Mouse (Mus musculus) stomach, postnatal 0 days (tissue): ENCODE measurements around the gene Rassf8.

Experiments
- CTCF ChIP-seq: IDR thresholded peaks from 2 replicates; pipeline ENCODE4 v1.5.1; 2016; ENCODE audit warnings: antibody characterized with exemption, low read depth, mild to moderate bottlenecking, moderate library complexity
- EP300 ChIP-seq: optimal IDR thresholded peaks from 2 replicates; pipeline ENCODE3; 2016; ENCODE audit warnings: antibody characterized with exemption

GRCm38 (mm10) chr6:145826305-145826704, 79.8 kb downstream of the Rassf8 start:
- TF ChIP-seq CTCF: no peak
- no peak for TF ChIP-seq EP300
